Mouse (Mus musculus) thymus, adult 2 months (tissue): Measurements from ENCODE around the gene Slco3a1. TPM values are rescaled to one million over a fixed set of nuclear protein-coding genes. Genes with fewer than 3 reads are reported as not detected.

Source experiments
- DNase-seq: peaks from one replicate; pipeline ENCODE4 v3.0.0; 2021
- H3K27ac ChIP-seq: fragments of 200-500 bp; 2 replicates; pipeline ENCODE4 v1.5.1; 2012; ENCODE audit warnings: low read length, control low read depth; ENCODE audit not compliant: control insufficient read depth, insufficient read depth
- H3K27me3 ChIP-seq: fragments of 200-500 bp; 2 replicates; pipeline ENCODE4 v1.6.1; 2012; ENCODE audit warnings: mild to moderate bottlenecking, low read length, moderate library complexity, mixed read lengths; ENCODE audit not compliant: control insufficient read depth, insufficient read depth
- H3K36me3 ChIP-seq: fragments of 200-500 bp; 2 replicates; pipeline ENCODE4 v1.6.1; 2012; ENCODE audit warnings: mild to moderate bottlenecking, low read length, moderate library complexity; ENCODE audit not compliant: control insufficient read depth, insufficient read depth
- H3K4me1 ChIP-seq: fragments of 200-500 bp; replicated peaks from 2 replicates; pipeline ENCODE4 v1.6.1; 2012; ENCODE audit warnings: low read length; ENCODE audit not compliant: control insufficient read depth, insufficient read depth
- H3K4me3 ChIP-seq: fragments of 200-500 bp; 2 replicates; pipeline ENCODE4 v1.5.1; 2012; ENCODE audit warnings: mild to moderate bottlenecking, low read length, control low read depth, moderate library complexity; ENCODE audit not compliant: control insufficient read depth, insufficient read depth
- CTCF ChIP-seq: fragments of 200-500 bp; IDR thresholded peaks from 2 replicates; pipeline ENCODE4 v1.5.1; 2012; ENCODE audit warnings: mild to moderate bottlenecking, control low read depth, low read length, moderate library complexity, borderline replicate concordance; ENCODE audit not compliant: control insufficient read depth, poor library complexity, insufficient read depth; ENCODE audit errors: extremely low read depth
- POLR2A ChIP-seq: fragments of 200-500 bp; IDR thresholded peaks from 2 replicates; pipeline ENCODE4 v1.6.1; 2012; ENCODE audit warnings: mild to moderate bottlenecking, low read length, control low read depth, moderate library complexity; ENCODE audit not compliant: control insufficient read depth, poor library complexity, insufficient read depth; ENCODE audit errors: extremely low read depth
- WGBS: fragments of 180-500 bp; shearing (Covaris S2); methylation state at CpG from one replicate; pipeline ENCODE4 v1.1.7; 2018; 5-methylcytosine and 5-hydroxymethylcytosine counted together
- polyA plus RNA-seq: library from polyadenylated mRNA; depleted of rRNA; stranded (reverse); fragments of >200 nt; gene quantifications from 2 replicates; pipeline ENCODE4 v1.2.3, GENCODE M21; 2012

Slco3a1 gene
- polyA plus RNA-seq, 1 experiment: 86.0 TPM

DNA sequence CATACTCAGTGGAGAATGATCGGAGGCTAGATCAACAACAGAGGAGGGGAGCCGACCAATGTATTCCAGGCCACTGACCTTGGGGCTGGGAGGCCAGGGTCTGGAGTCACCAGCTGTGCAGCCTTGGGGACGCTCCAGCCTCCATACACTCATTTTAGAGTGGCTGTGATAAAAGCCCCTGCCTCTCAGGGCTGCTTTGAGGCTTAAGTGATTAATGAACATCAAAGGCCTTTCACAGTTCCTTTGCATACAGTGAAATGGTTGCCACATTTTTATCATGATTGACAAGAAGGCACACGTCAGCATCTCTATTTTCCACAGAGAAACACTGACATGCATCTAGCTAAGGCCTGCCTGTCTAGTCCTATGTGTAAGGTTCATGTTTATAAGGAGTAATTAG, 189.0 kb downstream of the Slco3a1 start:
- 88% methylated on average over 4 of the region's 4 CpGs for WGBS
- Histone ChIP-seq H3K4me1 (no peaks in the 10 kb centered on the region), H3K4me3 (no peak overlapping the region), H3K27ac (no peak overlapping the region), H3K27me3 (no peaks in the 10 kb centered on the region), H3K36me3 (no peaks in the 10 kb centered on the region)
- TF ChIP-seq CTCF: no peak
- TF ChIP-seq POLR2A: no peak
- DNase-seq: no peak

DNA sequence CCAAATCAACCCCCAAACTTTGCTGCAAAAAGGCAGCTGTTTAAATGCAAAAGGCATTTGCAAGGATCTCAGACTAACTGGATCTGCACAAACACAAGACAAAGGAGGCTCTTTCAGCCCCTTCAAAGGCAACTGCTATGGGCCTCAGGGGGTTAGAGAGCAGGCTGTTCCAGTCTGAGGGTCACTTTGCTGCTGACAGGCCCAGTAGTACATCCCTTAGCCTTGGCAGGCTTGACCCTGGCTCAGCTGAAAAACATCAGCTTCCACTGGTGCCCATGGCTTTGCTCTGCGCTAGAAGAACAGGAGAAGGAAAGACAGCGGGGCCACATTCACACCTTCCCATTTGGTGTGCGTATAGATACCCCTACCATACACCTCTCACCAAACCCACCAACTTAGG, 189.6 kb downstream of the Slco3a1 start:
- Histone ChIP-seq H3K4me3 (no peak overlapping the region), H3K4me1 (no peaks in the 10 kb centered on the region), H3K36me3 (no peaks in the 10 kb centered on the region), H3K27me3 (no peaks in the 10 kb centered on the region), H3K27ac (no peak overlapping the region)
- 97% methylated on average over 3 of the region's 3 CpGs for WGBS
- DNase-seq: no peak
- TF ChIP-seq POLR2A: no peak
- no peak for TF ChIP-seq CTCF

DNA sequence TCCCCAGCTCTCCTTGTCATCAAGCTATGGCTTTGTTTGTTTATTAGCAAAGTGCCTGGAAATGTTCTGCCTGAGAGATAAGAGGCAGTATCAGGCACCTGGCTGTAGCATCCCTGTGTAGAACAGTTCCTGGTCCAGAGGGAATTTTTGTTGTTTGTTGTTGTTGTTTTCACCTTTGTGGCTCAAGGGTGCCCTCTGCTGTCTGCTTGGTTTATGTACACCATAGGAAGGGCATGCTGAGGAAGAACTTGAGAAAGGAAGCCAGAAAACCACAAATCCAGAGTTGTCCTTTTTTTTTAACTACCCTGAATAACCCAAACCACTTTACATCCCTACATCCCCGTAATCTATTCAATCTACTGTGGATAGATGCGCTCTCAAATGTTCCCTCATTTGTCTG, 191.1 kb downstream of the Slco3a1 start:
- H3K27me3 ChIP-seq: no peaks in the 10 kb centered on the region
- DNase-seq: no peak
- H3K4me1 ChIP-seq: no peaks in the 10 kb centered on the region
- 33% methylated on average over 2 of the region's 2 CpGs for WGBS
- H3K36me3 ChIP-seq: no peaks in the 10 kb centered on the region
- H3K27ac ChIP-seq: no peak overlapping the region
- H3K4me3 ChIP-seq: no peak overlapping the region
- no peak for TF ChIP-seq POLR2A
- no peak for TF ChIP-seq CTCF

DNA sequence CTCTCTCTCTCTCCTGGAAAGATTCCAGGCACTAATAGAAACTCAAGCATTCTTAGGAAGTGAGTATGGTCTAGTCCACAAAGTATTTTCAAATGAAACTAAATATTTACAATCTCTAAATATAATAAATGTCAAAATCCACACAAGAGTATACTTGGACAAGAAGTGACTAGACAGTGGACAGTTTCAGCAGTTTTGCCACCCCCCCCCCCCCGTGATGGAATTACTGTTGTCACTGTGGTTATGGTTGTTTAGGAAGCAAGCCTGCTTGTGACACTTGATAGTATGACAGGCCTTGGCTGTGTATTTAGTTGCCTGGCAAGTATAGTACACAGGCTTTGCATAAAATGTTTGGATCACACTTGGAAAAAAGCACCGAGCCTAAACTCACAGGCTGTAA, 192.9 kb downstream of the Slco3a1 start:
- Histone ChIP-seq H3K36me3 (no peaks in the 10 kb centered on the region), H3K4me1 (no peaks in the 10 kb centered on the region), H3K4me3 (no peak overlapping the region), H3K27ac (no peak overlapping the region), H3K27me3 (no peaks in the 10 kb centered on the region)
- DNase-seq: no peak
- WGBS: 82% methylated on average over 2 of the region's 2 CpGs
- TF ChIP-seq CTCF: no peak
- no peak for TF ChIP-seq POLR2A

DNA sequence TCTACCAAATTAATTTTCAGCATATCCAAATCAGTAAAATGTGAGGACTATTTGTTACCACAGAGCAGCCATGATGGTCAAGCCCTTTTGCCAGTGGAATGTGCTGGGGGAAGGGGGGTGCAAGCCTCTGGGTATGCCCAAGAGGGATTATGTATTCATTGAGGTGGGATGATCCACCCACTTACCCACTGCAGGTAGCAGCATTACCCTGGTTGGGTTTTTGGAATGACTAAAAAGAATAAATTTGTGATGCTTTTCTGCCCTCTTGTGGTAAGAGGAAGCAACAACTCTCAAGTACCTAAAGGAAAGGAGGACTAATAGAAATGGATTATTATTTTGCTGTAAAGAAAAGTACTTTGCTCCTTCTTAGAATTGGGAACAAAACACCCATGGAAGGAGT, 197.6 kb downstream of the Slco3a1 start:
- TF ChIP-seq POLR2A (no peak), CTCF (no peak)
- H3K27ac ChIP-seq: no peak overlapping the region
- H3K36me3 ChIP-seq: no peaks in the 10 kb centered on the region
- no peak overlapping the region for H3K4me3 ChIP-seq
- DNase-seq: no peak
- no peaks in the 10 kb centered on the region for H3K27me3 ChIP-seq
- no peaks in the 10 kb centered on the region for H3K4me1 ChIP-seq

DNA sequence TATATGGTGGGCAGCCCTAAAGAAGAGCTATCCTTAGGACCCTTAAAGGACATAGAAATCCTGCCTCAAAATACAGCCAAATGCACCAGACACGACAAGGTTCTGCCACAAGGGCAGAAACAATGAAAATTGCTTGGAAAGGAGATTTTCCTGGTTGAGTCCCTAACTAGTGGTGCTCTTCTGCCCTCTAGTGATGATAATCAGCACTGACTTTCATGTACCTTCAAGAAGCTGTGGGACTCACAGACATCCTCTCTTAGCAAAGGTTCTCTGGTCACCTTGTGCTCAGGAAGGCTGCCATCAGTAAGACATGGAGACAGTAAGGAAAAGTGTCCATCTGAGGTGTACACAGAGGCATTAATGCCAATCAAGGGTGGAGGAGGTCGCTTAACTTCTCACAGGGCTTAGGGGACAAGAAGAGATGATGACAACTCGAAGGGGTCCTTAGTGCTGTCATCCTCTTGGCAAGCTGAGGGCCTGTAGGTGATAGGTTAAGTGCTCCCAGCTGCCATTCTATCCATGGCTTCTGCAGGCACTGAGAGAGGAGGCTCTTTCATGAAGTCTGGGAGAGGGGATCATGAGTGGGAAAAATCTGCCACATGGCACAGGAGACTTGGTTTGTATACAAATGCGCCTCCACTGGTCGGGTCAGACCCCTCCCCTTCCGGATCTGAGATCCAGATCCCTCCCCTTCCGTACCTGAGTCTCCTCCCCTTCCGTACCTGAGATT, 199.9 kb downstream of the Slco3a1 start:
- WGBS: 82% methylated on average over 8 of the region's 8 CpGs
- Histone ChIP-seq H3K36me3 (no peaks in the 10 kb centered on the region), H3K27me3 (no peaks in the 10 kb centered on the region), H3K4me3 (no peak overlapping the region), H3K4me1 (no peaks in the 10 kb centered on the region), H3K27ac (no peak overlapping the region)
- TF ChIP-seq POLR2A (no peak), CTCF (no peak)
- peak; percentile 21 for DNase-seq
